Mouse (Mus musculus): ENCODE results near the gene Rnf40. TPM values are rescaled to one million over a fixed set of nuclear protein-coding genes. Genes with fewer than 3 reads are reported as not detected.

The Rnf40 gene
- total and polyA plus RNA-seq, 3 experiments, result 49.5 to 75.1 TPM; not detected in 1

- Histone ChIP-seq H3K9ac (ENCODE audit: control insufficient read depth, low read depth, low read length, poor library complexity, severe bottlenecking) (no peak overlapping the region), H3K9me3 (replicated peaks; ENCODE audit: insufficient read depth, low read length) (no peaks in the 10 kb centered on the region), H3K4me3 (ENCODE audit: control insufficient read depth in 1 of 2, insufficient read depth in 1 of 2, low read depth in 2 of 2, low read length in 2 of 2) (no peak overlapping the region), H3K4me1 (ENCODE audit: control insufficient read depth in 1 of 2, insufficient read depth in 2 of 2, low read length in 2 of 2) (peaks cover 0 to 13% of the 10 kb centered on the region in 2 experiments; a peak in 2 of 4 replicates), H3K36me3 (ENCODE audit: control insufficient read depth in 1 of 2, insufficient read depth in 2 of 2, low read length in 2 of 2) (peaks cover 0 to 8% of the 10 kb centered on the region in 2 experiments; a peak in 2 of 4 replicates), H3K27me3 (ENCODE audit: control insufficient read depth in 1 of 2, insufficient read depth in 2 of 2, low read length in 2 of 2) (no peaks in the 10 kb centered on the region), H3K27ac (ENCODE audit: control insufficient read depth, low read depth, low read length) (no peak overlapping the region), H3K79me2 (ENCODE audit: control insufficient read depth, insufficient read depth, low read length, poor library complexity) (peaks cover 23% of the 10 kb centered on the region)
- TF ChIP-seq USF2 (IDR thresholded peaks at IDR 0.05; ENCODE audit: borderline replicate concordance in 1 of 2, insufficient read depth in 1 of 2, low read depth in 1 of 2, low read length in 2 of 2) (no peak), POLR2A (IDR thresholded peaks at IDR 0.05; ENCODE audit: control insufficient read depth in 1 of 2, insufficient read depth in 1 of 2, low read depth in 1 of 2, low read length in 2 of 2, poor library complexity in 1 of 2) (no peak), ZKSCAN1 (IDR thresholded peaks at IDR 0.05; ENCODE audit: low read depth, low read length) (no peak), JUND (IDR thresholded peaks at IDR 0.05; ENCODE audit: low read depth, low read length) (no peak), EP300 (IDR thresholded peaks at IDR 0.05; ENCODE audit: low read depth in 1 of 2, low read length in 2 of 2) (no peak), CHD1 (IDR thresholded peaks at IDR 0.05; ENCODE audit: low read depth, low read length) (no peak), HCFC1 (IDR thresholded peaks at IDR 0.05; ENCODE audit: low read depth, low read length) (no peak), BHLHE40 (IDR thresholded peaks at IDR 0.05; ENCODE audit: borderline replicate concordance, low read depth, low read length) (no peak), UBTF (IDR thresholded peaks at IDR 0.05; ENCODE audit: borderline replicate concordance, insufficient read depth, low read depth, low read length) (no peak), NRF1 (IDR thresholded peaks at IDR 0.05; ENCODE audit: insufficient read depth, low read depth, low read length, poor library complexity, severe bottlenecking) (no peak), CTCF (IDR thresholded peaks at IDR 0.05 in 2 of 3, conservative IDR thresholded peaks at IDR 0.05 in 1 of 3; ENCODE audit: control insufficient read depth in 1 of 3, insufficient read depth in 1 of 3, low read depth in 2 of 3, low read length in 3 of 3, poor library complexity in 1 of 3, severe bottlenecking in 1 of 3) (no peak), TBP (IDR thresholded peaks at IDR 0.05; ENCODE audit: low read depth, low read length) (no peak), TAL1 (IDR thresholded peaks at IDR 0.05; ENCODE audit: low read length) (no peak)
- DNase-seq (ENCODE audit: low read depth, low spot score), result no peak
These were observed 23.0 kb downstream of the Rnf40 start for GRCm38 (mm10) chr7:127611561-127611960.

DNA sequence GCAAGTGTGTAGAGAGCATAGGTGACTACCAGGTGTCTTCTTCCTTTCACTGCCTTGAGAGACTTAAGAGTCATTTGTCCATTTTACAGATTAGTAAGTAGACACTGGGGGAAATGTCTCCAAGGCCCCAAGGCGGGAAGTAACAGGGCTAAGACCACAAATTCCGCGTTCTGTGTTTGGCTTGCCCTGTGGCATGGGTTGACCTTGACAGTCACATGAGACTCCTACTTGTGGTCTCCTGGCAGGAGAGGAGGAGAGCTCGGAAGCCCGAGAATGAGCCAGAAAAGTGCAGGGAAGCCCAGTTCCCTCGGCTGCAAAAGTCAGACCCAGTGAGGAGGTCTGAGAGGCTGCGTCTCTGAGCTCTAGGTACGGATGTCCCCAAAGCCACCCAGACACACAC, 24.9 kb downstream of the Rnf40 start:
- H3K27ac ChIP-seq (ENCODE audit: control insufficient read depth, low read depth, low read length), result no peak overlapping the region
- H3K4me3 ChIP-seq (ENCODE audit: control insufficient read depth in 1 of 2, insufficient read depth in 1 of 2, low read depth in 2 of 2, low read length in 2 of 2), result no peak overlapping the region
- no peak for TF ChIP-seq MYB (IDR thresholded peaks at IDR 0.05; ENCODE audit: low read depth, low read length)
- no peak for TF ChIP-seq GATA1 (IDR thresholded peaks at IDR 0.05; ENCODE audit: low read depth, low read length)
- TF ChIP-seq MYC (IDR thresholded peaks at IDR 0.05; ENCODE audit: low read depth, low read length), result no peak
- TF ChIP-seq TBP (IDR thresholded peaks at IDR 0.05; ENCODE audit: low read depth, low read length), result no peak
- DNase-seq (ENCODE audit: low read depth, low spot score), result no peak
- no peaks in the 10 kb centered on the region for H3K27me3 ChIP-seq (ENCODE audit: control insufficient read depth in 1 of 2, insufficient read depth in 2 of 2, low read length in 2 of 2)
- peaks cover 0 to 8% of the 10 kb centered on the region in 2 experiments; a peak in 2 of 4 replicates for H3K36me3 ChIP-seq (ENCODE audit: control insufficient read depth in 1 of 2, insufficient read depth in 2 of 2, low read length in 2 of 2)
- H3K9ac ChIP-seq (ENCODE audit: control insufficient read depth, low read depth, low read length, poor library complexity, severe bottlenecking), result no peak overlapping the region
- H3K79me2 ChIP-seq (ENCODE audit: control insufficient read depth, insufficient read depth, low read length, poor library complexity), result peaks cover 23% of the 10 kb centered on the region
- H3K4me1 ChIP-seq (ENCODE audit: control insufficient read depth in 1 of 2, insufficient read depth in 2 of 2, low read length in 2 of 2), result peaks cover 0 to 16% of the 10 kb centered on the region in 2 experiments; a peak in 3 of 4 replicates
- no peaks in the 10 kb centered on the region for H3K9me3 ChIP-seq (replicated peaks; ENCODE audit: insufficient read depth, low read length)
